Mouse (Mus musculus) stomach, postnatal 0 days (tissue): ENCODE measurements around the gene Gm14180.

ENCODE experiments used
- CTCF ChIP-seq: IDR thresholded peaks from 2 replicates; pipeline ENCODE4 v1.5.1; 2016; ENCODE audit warnings: antibody characterized with exemption, low read depth, mild to moderate bottlenecking, moderate library complexity
- EP300 ChIP-seq: optimal IDR thresholded peaks from 2 replicates; pipeline ENCODE3; 2016; ENCODE audit warnings: antibody characterized with exemption

- no peak for TF ChIP-seq CTCF
- TF ChIP-seq EP300, result no peak
These were observed 24.8 kb upstream of the Gm14180 start for GRCm38 (mm10) chr11:99758877-99759276.
